Mouse (Mus musculus): ENCODE data around the gene Ddhd1.

GRCm38 (mm10) chr14:45630544-45630943 is 27.4 kb downstream of the Ddhd1 start:
- TF ChIP-seq CTCF (IDR thresholded peaks at IDR 0.05; ENCODE audit: control insufficient read depth, insufficient read depth, insufficient replicate concordance, low read depth, low read length) (no peak), POLR2A (IDR thresholded peaks at IDR 0.05; ENCODE audit: control insufficient read depth, low read depth, low read length) (no peak)

Data from testis, adult 2 months (tissue).